29 mouse cellular contexts compared by ENCODE assay signal in the genomic region with DNA sequence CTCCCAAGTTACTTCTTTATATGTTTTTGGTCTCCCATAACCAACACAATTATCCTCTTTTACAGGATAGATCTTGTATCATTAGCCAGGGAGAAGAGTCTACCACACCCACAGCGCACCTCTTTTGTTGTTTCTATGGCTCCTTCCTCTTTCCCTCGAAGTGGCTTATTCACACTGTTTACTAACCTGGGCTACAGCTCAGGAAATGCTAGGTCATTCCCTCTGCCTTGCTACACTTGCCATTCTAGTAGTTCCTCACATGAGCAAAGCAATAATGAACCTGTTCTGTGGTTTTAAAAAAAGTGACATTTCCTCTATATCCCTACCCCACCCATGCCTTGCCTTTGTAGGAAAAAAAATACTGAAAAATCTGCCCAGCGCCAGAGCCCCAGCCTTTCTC. TPM values are rescaled to one million over a fixed set of nuclear protein-coding genes. Genes with fewer than 3 reads are reported as not detected.
"Had no signal": no experiment of that assay in that cellular context is flagged by ENCODE, and none has a peak within 500 bp of the region (broad histone marks: within the 10 kb centered on the region; RNA-seq: fewer than 3 reads in every experiment).

No protein-coding gene starts in this region.

- H3K4me2 ChIP-seq: liver, embryonic 13.5 days; lung, embryonic 14.5 days; midbrain, embryonic 11.5 days; midbrain, embryonic 15.5 days; neural tube, embryonic 13.5 days had no signal

- H3K9ac ChIP-seq: liver, embryonic 13.5 days; lung, embryonic 14.5 days; midbrain, embryonic 15.5 days; neural tube, embryonic 13.5 days had no signal

- ATAC-seq: lung, postnatal 0 days; midbrain, embryonic 15.5 days had no signal

- H3K27me3 ChIP-seq: liver, embryonic 13.5 days; midbrain, embryonic 15.5 days; neural tube, embryonic 13.5 days had no signal

- H3K9me3 ChIP-seq: liver, embryonic 13.5 days; midbrain, embryonic 15.5 days; neural tube, embryonic 13.5 days had no signal

- H3K4me1 ChIP-seq: liver, embryonic 13.5 days; midbrain, embryonic 15.5 days; neural tube, embryonic 13.5 days had no signal

- H3K27ac ChIP-seq: kidney, postnatal 0 days; left cerebral cortex, adult 2 months; liver, embryonic 13.5 days; macrophage; midbrain, embryonic 15.5 days; neural tube, embryonic 13.5 days had no signal

- DNase-seq: kidney, adult 18-20 months; kidney, postnatal 25 days; layer of hippocampus, postnatal 36 days; liver, embryonic 13.5 days; lung, embryonic 14.5 days; right cerebral cortex, adult 18-20 months; right cerebral cortex, postnatal 14 days; right cerebral cortex, postnatal 4 days; thymus, postnatal 25 days had no signal

- H3K36me3 ChIP-seq: liver, embryonic 13.5 days; midbrain, embryonic 15.5 days; neural tube, embryonic 13.5 days had no signal

- H3K4me3 ChIP-seq: left cerebral cortex, adult 2 months; liver, embryonic 13.5 days; midbrain, embryonic 15.5 days; neural tube, embryonic 13.5 days had no signal

RNA-seq across cellular contexts. Expression of a gene that starts 1.9 kb away (rescaled TPM):
- total RNA-seq: layer of hippocampus, adult 8-10 months; layer of hippocampus, postnatal 10 days; layer of hippocampus, postnatal 36 days; left cerebral cortex, adult 2 months; left cerebral cortex, postnatal 10 days; left cerebral cortex, postnatal 36 days; liver, adult 2 months; megakaryocyte-erythroid progenitor cell, adult 5-6 weeks had no signal
- polyA plus RNA-seq: kidney, embryonic 14.5 days; kidney, postnatal 0 days; limb, embryonic 11.5 days; limb, embryonic 14.5 days; liver, adult 2 months; liver, embryonic 13.5 days; liver, embryonic 16.5 days; lung, embryonic 14.5 days; lung, postnatal 0 days; macrophage; midbrain, embryonic 11.5 days; midbrain, embryonic 15.5 days; neural tube, embryonic 13.5 days; stomach, embryonic 14.5 days; thymus, postnatal 0 days; urinary bladder, adult 2 months had no signal
